Mouse (Mus musculus) forebrain, postnatal 0 days (tissue): Measurements from ENCODE around the gene Nr2f2. TPM values are rescaled to one million over a fixed set of nuclear protein-coding genes. Genes with fewer than 3 reads are reported as not detected.

ENCODE experiments used
- ATAC-seq: fragments of 200-750 bp; cut with Nextera tagmentation; 2 replicates; pipeline ENCODE4 v1.8.0; 2017; ENCODE audit warnings: mild to moderate bottlenecking, moderate library complexity
- DNase-seq: peaks from one replicate; pipeline ENCODE4 v3.0.0-alpha.2; 2015
- H3K27ac ChIP-seq: fragments of 300-500 bp; sonication (generic); 2 replicates; pipeline ENCODE4 v1.5.1; 2014; ENCODE audit warnings: low read depth, mild to moderate bottlenecking, antibody characterized with exemption, low read length, moderate library complexity, mixed read lengths
- H3K27me3 ChIP-seq: fragments of 300-500 bp; sonication (generic); 2 replicates; pipeline ENCODE4 v1.6.1; 2014; ENCODE audit warnings: mild to moderate bottlenecking, low read length, mixed read lengths; ENCODE audit not compliant: insufficient read depth
- H3K36me3 ChIP-seq: fragments of 300-500 bp; sonication (generic); 2 replicates; pipeline ENCODE4 v1.6.1; 2014; ENCODE audit warnings: mild to moderate bottlenecking, moderate library complexity; ENCODE audit not compliant: insufficient read depth
- H3K4me1 ChIP-seq: fragments of 300-500 bp; sonication (generic); 2 replicates; pipeline ENCODE4 v1.6.1; 2014; ENCODE audit warnings: antibody characterized with exemption; ENCODE audit not compliant: insufficient read depth
- H3K4me2 ChIP-seq: fragments of 300-500 bp; sonication (generic); 2 replicates; pipeline ENCODE4 v1.6.1; 2014; ENCODE audit warnings: low read depth, mild to moderate bottlenecking, moderate library complexity
- H3K4me3 ChIP-seq: fragments of 300-500 bp; sonication (generic); 2 replicates; pipeline ENCODE4 v1.5.1; 2014; ENCODE audit warnings: low read depth, low read length, mixed read lengths
- H3K9ac ChIP-seq: fragments of 300-500 bp; sonication (generic); 2 replicates; pipeline ENCODE4 v1.6.1; 2014; ENCODE audit warnings: mild to moderate bottlenecking
- H3K9me3 ChIP-seq: fragments of 300-500 bp; sonication (generic); 2 replicates; pipeline ENCODE4 v1.6.1; 2016; ENCODE audit warnings: low read length
- CTCF ChIP-seq: sonication (generic); IDR thresholded peaks from 2 replicates; pipeline ENCODE4 v1.5.1; 2016; ENCODE audit warnings: antibody characterized with exemption, control low read depth, low read depth
- WGBS: fragments of 180-500 bp; shearing (Covaris S2); extraction: QIAGEN DNeasy Blood & Tissue Kit; methylation state at CpG from one replicate; pipeline ENCODE4 v1.1.7; 2014; 5-methylcytosine and 5-hydroxymethylcytosine counted together
- polyA plus RNA-seq: library from polyadenylated mRNA; unstranded; fragments of >200 nt; fragmentation: Nextera tagmentation; extraction: Ambion mirVana; gene quantifications from 2 replicates; pipeline ENCODE4 v1.2.1, GENCODE M21; 2015
- total RNA-seq: library from RNA; depleted of rRNA; stranded (reverse); fragments of >200 nt; gene quantifications from 2 replicates; pipeline ENCODE4 v1.2.3, GENCODE M21; 2014

The Nr2f2 gene
- total and polyA plus RNA-seq, 2 experiments from 2014 or later: 49.9 to 92.8 TPM

DNA sequence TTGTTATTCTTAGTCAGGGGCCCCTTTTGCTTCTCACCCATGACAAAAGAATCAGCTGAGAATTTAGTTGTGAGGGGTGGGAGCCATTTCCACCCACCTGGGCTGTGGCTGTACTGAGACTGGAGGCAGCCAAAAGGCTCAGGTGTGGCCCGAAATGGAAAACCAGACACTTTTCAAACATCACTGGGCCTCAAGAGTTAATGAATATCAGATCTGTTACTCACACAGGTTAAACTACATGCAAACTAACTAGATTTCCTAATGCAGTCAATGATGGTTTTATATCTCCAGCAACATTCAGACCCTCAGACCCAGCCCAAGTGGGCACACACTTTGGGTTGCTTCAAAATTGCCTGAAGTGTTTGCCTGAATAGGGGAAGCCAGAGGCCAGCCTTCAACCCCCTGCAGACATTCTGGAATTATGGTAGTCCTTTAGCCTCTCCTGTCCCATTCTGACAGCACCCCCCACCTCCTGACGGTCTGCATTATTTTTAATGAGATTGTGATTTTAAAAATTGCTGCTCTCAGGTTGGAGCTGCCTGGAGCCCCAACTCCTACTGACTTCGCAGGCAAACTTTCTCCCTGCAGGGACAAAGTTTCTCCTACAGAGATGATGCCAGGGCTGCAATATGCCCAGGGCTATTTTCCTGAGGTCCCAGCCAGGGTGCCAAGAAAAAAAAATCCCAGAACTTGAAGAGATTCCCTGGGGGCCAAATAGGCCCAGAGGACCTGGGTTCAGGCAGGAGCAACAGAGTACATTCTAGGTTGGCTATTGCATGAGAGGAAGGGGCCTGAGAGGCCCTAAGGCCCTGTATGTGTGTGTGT lies 9.6 kb downstream of the Nr2f2 start:
- Histone ChIP-seq H3K4me3 (peak overlapping the region; percentile 70), H3K4me2 (peak overlapping the region; percentile 87), H3K36me3 (no peaks in the 10 kb centered on the region), H3K9me3 (no peaks in the 10 kb centered on the region), H3K27ac (peak overlapping the region; percentile 91), H3K9ac (peak overlapping the region; percentile 69), H3K27me3 (peaks cover 27% of the 10 kb centered on the region), H3K4me1 (no peaks in the 10 kb centered on the region)
- no peak for TF ChIP-seq CTCF
- DNase-seq (no peak), ATAC-seq (no peak)
- 41% methylated on average over 3 of the region's 3 CpGs for WGBS

DNA sequence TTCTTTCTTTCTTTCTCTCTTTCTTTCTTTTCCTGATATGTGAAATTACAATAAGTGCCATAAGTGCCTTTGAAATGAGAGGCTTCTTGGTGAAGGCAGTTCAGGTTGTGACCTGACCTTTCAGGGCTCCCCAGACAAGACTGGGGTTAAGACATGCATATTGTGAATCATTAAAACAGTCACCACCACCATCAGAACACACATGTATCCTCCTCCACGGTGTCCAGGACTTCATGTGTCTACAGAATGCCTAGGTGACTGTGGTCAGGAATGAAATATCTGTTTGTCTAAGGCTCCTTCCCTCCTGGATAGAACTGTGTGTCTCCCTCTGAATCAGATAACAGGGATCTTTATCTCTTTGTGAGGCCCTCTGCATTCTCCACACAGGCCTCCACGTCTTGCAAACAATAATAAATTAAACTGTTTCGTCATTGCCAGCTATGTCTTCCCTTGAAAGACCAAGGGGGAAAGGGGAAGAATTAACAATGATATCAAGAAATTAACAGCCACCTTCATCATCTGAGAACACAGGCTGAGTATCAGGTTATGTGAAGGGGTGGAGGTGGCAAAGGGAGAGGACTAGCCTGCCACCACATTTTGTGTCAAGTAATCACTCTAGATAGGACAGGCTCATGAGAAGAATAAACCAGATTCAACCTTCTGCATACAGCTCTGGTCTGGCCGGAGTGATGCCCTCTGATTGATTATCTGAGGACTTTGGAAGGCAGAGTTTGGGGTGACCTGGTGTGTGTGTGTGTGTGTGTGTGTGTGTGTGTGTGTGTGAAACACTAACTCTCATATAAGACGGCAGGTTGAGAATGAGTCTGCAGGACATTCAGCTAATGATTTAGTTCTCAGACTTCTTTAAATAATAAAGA lies 10.6 kb downstream of the Nr2f2 start:
- Histone ChIP-seq H3K4me1 (no peaks in the 10 kb centered on the region), H3K9me3 (no peaks in the 10 kb centered on the region), H3K4me2 (peak overlapping the region; percentile 87), H3K4me3 (peak overlapping the region; percentile 70), H3K27ac (no peak overlapping the region), H3K9ac (peak overlapping the region; percentile 69), H3K27me3 (peaks cover 27% of the 10 kb centered on the region), H3K36me3 (no peaks in the 10 kb centered on the region)
- TF ChIP-seq CTCF: no peak
- ATAC-seq (no peak), DNase-seq (no peak)
- 29% methylated on average over 5 of the region's 5 CpGs for WGBS

DNA sequence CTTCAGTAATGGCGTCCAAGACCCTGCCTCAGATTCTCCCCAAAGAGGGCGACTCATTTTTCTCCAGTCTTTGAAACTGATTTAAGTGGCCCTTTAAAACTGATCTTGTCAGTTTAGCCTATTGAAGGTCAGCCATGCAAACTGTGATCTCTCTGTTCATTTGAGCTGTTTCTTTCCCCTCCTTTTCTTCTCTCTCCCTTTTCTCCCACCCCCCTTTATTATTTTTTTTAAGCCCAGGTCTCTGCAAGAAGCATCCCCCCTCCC lies 11.2 kb downstream of the Nr2f2 start:
- Histone ChIP-seq H3K9me3 (no peaks in the 10 kb centered on the region), H3K27me3 (peaks cover 27% of the 10 kb centered on the region), H3K9ac (peak overlapping the region; percentile 69; the same call in 1 of the 2 replicates), H3K4me1 (no peaks in the 10 kb centered on the region), H3K27ac (no peak overlapping the region), H3K36me3 (no peaks in the 10 kb centered on the region), H3K4me3 (peak overlapping the region; percentile 28), H3K4me2 (peak overlapping the region; percentile 87)
- no peak for TF ChIP-seq CTCF
- WGBS: 12% methylated on average over 2 of the region's 2 CpGs
- DNase-seq (no peak), ATAC-seq (no peak)

DNA sequence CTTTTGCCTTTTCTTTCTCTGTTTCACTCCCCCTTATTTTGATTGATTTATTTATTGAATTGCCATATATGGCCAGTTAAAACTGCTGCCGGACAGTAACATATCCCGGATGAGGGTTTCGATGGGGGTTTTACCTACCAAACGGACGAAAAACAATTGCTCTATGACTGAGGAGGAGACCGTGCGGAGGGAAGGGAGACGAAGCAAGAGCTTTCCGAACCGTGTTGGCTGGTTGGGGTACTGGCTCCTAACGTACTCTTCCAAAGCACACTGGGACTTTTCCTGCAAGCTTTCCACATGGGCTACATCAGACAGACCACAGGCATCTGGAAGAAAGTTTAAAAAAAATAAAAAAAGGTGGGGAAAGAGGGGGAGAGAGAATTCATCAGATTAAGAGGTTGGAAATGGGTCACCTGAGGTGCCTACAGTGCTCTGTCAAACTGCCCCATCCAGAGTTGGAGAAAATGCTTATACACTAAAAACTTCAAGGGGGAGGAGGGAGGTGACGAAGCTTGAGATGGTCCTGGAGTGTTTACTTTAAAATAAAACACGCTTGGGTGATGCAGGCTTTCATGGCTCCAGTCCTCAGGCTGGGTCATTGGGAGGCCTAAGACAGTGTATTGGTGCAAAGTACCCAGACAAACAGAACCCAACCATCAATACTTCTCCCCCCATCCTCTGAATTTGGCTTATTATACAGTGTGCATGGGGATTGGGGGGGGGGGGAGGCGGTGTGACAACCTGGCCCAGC lies 11.8 kb downstream of the Nr2f2 start:
- Histone ChIP-seq H3K9ac (peak overlapping the region; percentile 69), H3K4me1 (no peaks in the 10 kb centered on the region), H3K27me3 (peaks cover 27% of the 10 kb centered on the region), H3K4me3 (peak overlapping the region; percentile 28), H3K36me3 (no peaks in the 10 kb centered on the region), H3K27ac (peak overlapping the region; percentile 29; the same call in 1 of the 2 replicates), H3K9me3 (no peaks in the 10 kb centered on the region), H3K4me2 (peak overlapping the region; percentile 87)
- 15% methylated on average over 14 of the region's 14 CpGs for WGBS
- ATAC-seq (no peak), DNase-seq (no peak)
- no peak for TF ChIP-seq CTCF

DNA sequence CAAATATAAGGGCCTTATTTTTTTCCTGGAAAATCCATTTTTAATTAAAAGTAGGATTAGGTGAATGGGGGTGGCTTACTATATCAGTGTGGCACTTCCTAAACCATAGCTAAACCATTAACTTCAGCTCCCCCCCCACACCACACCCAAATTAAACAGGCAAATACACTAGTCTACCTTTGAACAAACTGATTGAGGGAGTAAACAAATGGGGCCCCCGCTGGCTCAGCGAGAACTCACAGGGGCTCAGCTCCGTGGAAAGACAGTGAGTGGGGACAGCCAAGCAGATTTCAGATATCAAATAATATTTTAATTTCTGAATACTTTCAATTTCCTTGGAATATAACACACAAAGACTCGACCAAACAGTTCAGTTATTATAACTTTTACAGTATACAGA lies 13.4 kb downstream of the Nr2f2 start:
- H3K9ac ChIP-seq: 0 out of 2 replicates have a peak overlapping the region, but pooled peaks have one; percentile 59

DNA sequence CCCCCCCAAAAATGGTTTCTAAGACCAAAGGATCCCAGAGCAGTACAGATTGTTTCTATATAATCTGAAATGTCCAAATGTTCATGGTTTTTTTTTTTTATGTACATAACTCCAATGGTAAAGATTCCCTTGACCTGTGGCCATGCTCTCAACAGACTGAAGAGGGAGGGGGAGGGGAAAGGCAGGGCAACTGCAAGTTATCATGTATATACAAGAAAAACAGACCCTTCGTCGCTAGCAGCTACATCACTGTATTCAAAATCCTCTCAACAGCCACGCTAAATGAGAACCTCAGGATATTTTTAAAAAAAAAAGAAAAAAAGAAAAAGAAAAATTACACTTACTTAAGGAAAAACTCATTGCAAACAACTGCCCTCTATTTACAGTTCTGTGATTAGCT lies 13.9 kb downstream of the Nr2f2 start:
- Histone ChIP-seq H3K9ac (0 out of 2 replicates have a peak overlapping the region, but pooled peaks have one; percentile 59), H3K27me3 (peaks cover 42% of the 10 kb centered on the region), H3K4me1 (no peaks in the 10 kb centered on the region), H3K4me2 (peak overlapping the region; percentile 61), H3K9me3 (no peaks in the 10 kb centered on the region), H3K4me3 (peak overlapping the region; percentile 42), H3K27ac (no peak overlapping the region), H3K36me3 (no peaks in the 10 kb centered on the region)
- WGBS: 21% methylated on average over 3 of the region's 3 CpGs
- TF ChIP-seq CTCF: no peak
- ATAC-seq (no peak), DNase-seq (no peak)

More for the DNA sequence above, 13.4 kb downstream of the Nr2f2 start:
- no peaks in the 10 kb centered on the region for H3K9me3 ChIP-seq
- no peaks in the 10 kb centered on the region for H3K36me3 ChIP-seq
- H3K4me3 ChIP-seq: peak overlapping the region; percentile 42
- peak overlapping the region; percentile 61 for H3K4me2 ChIP-seq
- 13% methylated on average over 4 of the region's 4 CpGs for WGBS
- ATAC-seq: no peak
- H3K27me3 ChIP-seq: peaks cover 42% of the 10 kb centered on the region
- no peak for DNase-seq
- no peaks in the 10 kb centered on the region for H3K4me1 ChIP-seq
- H3K27ac ChIP-seq: no peak overlapping the region
- no peak for TF ChIP-seq CTCF
